Mouse (Mus musculus) neural tube, embryonic 14.5 days (tissue): Measurements from ENCODE around the gene Pgap2. TPM values are rescaled to one million over a fixed set of nuclear protein-coding genes. Genes with fewer than 3 reads are reported as not detected.

Experiments
- ATAC-seq: fragments of 200-750 bp; cut with Nextera tagmentation; 2 replicates; pipeline ENCODE4 v1.8.0; 2017; ENCODE audit warnings: low read depth, mild to moderate bottlenecking, moderate TSS enrichment, moderate library complexity
- H3K27ac ChIP-seq: fragments of 300-500 bp; sonication (generic); 2 replicates; pipeline ENCODE4 v1.5.1; 2014; ENCODE audit warnings: low read depth, mild to moderate bottlenecking, control low read depth, low read length, moderate library complexity, mixed read lengths
- H3K27me3 ChIP-seq: fragments of 300-500 bp; sonication (generic); 2 replicates; pipeline ENCODE4 v1.6.1; 2014; ENCODE audit warnings: low read length; ENCODE audit not compliant: control insufficient read depth, insufficient read depth
- H3K36me3 ChIP-seq: fragments of 300-500 bp; sonication (generic); 2 replicates; pipeline ENCODE4 v1.6.1; 2014; ENCODE audit warnings: low read length, mixed read lengths; ENCODE audit not compliant: control insufficient read depth, insufficient read depth
- H3K4me1 ChIP-seq: fragments of 300-500 bp; sonication (generic); 2 replicates; pipeline ENCODE4 v1.6.1; 2014; ENCODE audit warnings: low read length; ENCODE audit not compliant: control insufficient read depth, insufficient read depth
- H3K4me2 ChIP-seq: fragments of 300-500 bp; sonication (generic); 2 replicates; pipeline ENCODE4 v1.6.1; 2014; ENCODE audit warnings: mild to moderate bottlenecking, low read depth, low read length, control low read depth
- H3K4me3 ChIP-seq: fragments of 300-500 bp; sonication (generic); 2 replicates; pipeline ENCODE4 v1.5.1; 2014; ENCODE audit warnings: low read depth, low read length, control low read depth, mixed read lengths
- H3K9ac ChIP-seq: fragments of 300-500 bp; sonication (generic); replicated peaks from 2 replicates; pipeline ENCODE4 v1.6.1; 2014; ENCODE audit warnings: low read depth, mild to moderate bottlenecking, control low read depth, low read length, mixed read lengths
- H3K9me3 ChIP-seq: fragments of 300-500 bp; sonication (generic); 2 replicates; pipeline ENCODE4 v1.6.1; 2016; ENCODE audit warnings: low read length; ENCODE audit not compliant: control insufficient read depth
- WGBS: fragments of 180-500 bp; shearing (Covaris S2); extraction: QIAGEN DNeasy Blood & Tissue Kit; methylation state at CpG from one replicate; pipeline ENCODE4 v1.1.7; 2014; 5-methylcytosine and 5-hydroxymethylcytosine counted together
- polyA plus RNA-seq: library from polyadenylated mRNA; unstranded; fragments of >200 nt; fragmentation: Nextera tagmentation; extraction: Ambion mirVana; gene quantifications from 2 replicates; pipeline ENCODE4 v1.2.1, GENCODE M21; 2014

The Pgap2 gene
- polyA plus RNA-seq, 1 experiment from 2014 or later, result 57.4 TPM

DNA sequence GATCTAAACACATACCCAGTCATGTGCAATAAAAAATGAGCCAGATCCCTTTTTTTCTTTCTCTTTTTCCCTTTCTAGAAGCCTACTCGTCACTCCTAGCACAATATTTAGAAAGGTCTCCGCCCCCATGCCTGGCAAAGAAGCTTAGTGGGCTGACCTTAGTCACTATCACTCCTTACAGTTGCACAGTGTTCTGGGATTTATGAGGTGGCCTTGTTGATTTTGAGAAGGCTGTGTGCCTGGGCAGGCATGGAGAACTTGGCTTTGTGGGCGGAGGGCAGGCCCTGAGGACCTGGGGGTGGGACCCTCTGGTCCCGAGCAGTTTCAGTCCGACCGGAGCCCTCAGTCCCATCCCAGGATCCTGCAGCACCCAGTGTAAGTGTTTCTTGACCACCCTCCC lies 19.8 kb downstream of the Pgap2 start:
- Histone ChIP-seq H3K4me3 (no peak overlapping the region), H3K36me3 (no peaks in the 10 kb centered on the region), H3K9me3 (no peaks in the 10 kb centered on the region), H3K4me1 (no peaks in the 10 kb centered on the region), H3K27me3 (no peaks in the 10 kb centered on the region), H3K27ac (no peak overlapping the region), H3K4me2 (no peak overlapping the region), H3K9ac (no peak overlapping the region)
- ATAC-seq, result no peak
- 97% methylated on average over 6 of the region's 6 CpGs for WGBS

DNA sequence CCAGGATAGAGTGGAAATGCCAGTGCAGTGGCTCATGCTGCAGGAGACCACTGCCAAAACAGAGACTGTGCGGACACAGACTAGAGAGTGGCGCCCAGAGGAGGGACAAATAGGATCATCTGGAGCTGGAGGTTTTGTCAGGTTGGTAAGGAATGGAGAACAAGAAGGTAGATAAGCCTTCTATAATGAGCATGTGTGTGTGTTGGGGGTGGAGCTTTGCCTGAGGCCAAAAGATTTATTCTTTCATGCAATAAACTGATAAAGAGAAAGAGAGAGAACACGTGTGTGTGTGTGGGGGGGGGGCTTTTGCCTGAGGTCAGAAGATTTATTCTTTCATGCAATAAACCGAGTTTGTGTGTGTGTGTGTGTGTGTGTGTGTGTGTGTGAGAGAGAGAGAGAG lies 23.1 kb downstream of the Pgap2 start:
- no peak overlapping the region for H3K4me2 ChIP-seq
- 78% methylated on average over 4 of the region's 4 CpGs for WGBS

DNA sequence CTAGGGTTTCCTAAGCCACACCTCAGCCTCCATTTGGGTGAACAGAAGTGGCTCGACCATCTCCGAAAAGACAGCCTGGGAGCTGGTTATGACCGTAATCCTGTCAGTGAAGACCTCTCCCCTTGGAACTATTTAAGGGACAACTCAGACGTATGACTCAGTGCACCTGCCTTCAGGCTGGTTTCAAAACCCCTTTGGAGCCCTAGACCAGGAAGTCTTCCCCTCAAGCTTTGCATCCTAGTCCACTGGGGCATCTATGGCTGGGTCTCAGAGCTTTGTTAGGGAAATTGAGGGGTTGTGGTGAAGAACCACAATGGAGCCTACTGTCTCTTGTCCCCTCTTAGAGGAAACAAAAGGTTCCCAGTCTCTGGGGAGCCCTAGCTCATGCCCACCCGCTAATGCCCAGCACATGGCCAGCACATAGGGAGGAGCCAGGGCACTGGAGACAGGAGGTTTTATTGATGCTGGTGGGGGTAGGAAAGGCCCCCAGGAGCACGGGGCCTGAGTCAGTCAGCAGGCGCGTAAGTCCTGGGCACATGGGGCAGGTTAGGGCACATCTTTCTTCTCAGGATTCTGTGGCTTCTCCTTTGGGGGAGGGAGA lies 28.8 kb downstream of the Pgap2 start:
- no peak for ATAC-seq
- no peak overlapping the region for H3K27ac ChIP-seq
- no peaks in the 10 kb centered on the region for H3K9me3 ChIP-seq
- H3K36me3 ChIP-seq, result 0 out of 2 replicates have a peak, but pooled peaks cover 6% of the 10 kb centered on the region
- H3K9ac ChIP-seq, result no peak overlapping the region
- no peaks in the 10 kb centered on the region for H3K4me1 ChIP-seq
- 84% methylated on average over 8 of the region's 8 CpGs for WGBS
- no peak overlapping the region for H3K4me2 ChIP-seq
- no peaks in the 10 kb centered on the region for H3K27me3 ChIP-seq
- no peak overlapping the region for H3K4me3 ChIP-seq

More for the DNA sequence above, 23.1 kb downstream of the Pgap2 start:
- Histone ChIP-seq H3K9me3 (no peaks in the 10 kb centered on the region), H3K27ac (no peak overlapping the region), H3K4me1 (no peaks in the 10 kb centered on the region), H3K9ac (no peak overlapping the region), H3K36me3 (no peaks in the 10 kb centered on the region), H3K27me3 (no peaks in the 10 kb centered on the region), H3K4me3 (no peak overlapping the region)
- ATAC-seq, result no peak

DNA sequence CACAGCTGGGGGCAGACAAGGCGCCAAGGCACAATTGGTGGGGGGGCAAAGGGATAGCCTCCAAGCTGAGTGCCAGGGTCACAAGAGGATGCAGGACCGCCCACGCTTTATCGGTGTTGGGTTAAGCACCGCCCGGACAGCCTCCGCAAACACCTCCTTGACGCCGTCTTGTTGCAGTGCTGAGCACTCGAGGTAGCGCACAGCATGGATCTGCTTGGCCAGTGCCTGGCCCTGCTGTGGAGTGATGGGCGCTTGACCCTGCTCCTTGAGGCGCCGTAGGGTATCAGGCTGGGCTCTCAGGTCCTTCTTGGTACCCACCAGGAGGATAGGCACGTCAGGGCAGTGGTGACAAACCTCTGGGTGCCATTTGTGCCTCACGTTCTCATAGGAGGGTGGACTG lies 29.6 kb downstream of the Pgap2 start:
- 98% methylated on average over 16 of the region's 16 CpGs for WGBS
- H3K4me2 ChIP-seq, result no peak overlapping the region
- H3K4me3 ChIP-seq, result no peak overlapping the region
- no peak overlapping the region for H3K9ac ChIP-seq
- no peak overlapping the region; the same call in 1 of the 2 replicates for H3K27ac ChIP-seq
- no peaks in the 10 kb centered on the region for H3K9me3 ChIP-seq
- H3K4me1 ChIP-seq, result no peaks in the 10 kb centered on the region
- no peaks in the 10 kb centered on the region for H3K27me3 ChIP-seq
- H3K36me3 ChIP-seq, result 0 out of 2 replicates have a peak, but pooled peaks cover 6% of the 10 kb centered on the region
- ATAC-seq, result no peak

DNA sequence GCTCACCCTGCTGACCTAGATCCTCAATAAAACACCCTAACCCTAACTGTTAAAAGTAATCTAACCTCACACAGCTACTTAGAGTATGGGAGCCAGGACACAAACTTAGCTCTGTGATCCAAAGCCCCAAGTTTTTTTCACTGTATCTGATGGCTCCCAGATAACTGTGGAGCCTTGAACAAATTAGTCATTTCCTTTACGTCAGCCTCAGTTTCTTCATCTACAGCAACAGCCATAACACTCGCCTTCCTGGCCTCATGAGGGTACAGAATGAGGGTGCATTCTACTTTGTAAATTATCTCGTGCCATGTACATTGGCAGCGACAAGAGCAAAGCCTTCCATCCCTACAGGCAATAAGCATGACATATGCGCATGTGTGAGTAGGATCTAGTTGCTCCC lies 32.4 kb downstream of the Pgap2 start:
- no peak overlapping the region for H3K9ac ChIP-seq
- no peak for ATAC-seq
- H3K9me3 ChIP-seq, result no peaks in the 10 kb centered on the region
- no peaks in the 10 kb centered on the region for H3K4me1 ChIP-seq
- WGBS, result 93% methylated on average over 5 of the region's 5 CpGs
- H3K36me3 ChIP-seq, result 0 out of 2 replicates have a peak, but pooled peaks cover 6% of the 10 kb centered on the region
- no peak overlapping the region for H3K4me3 ChIP-seq
- H3K4me2 ChIP-seq, result no peak overlapping the region
- no peak overlapping the region for H3K27ac ChIP-seq
- H3K27me3 ChIP-seq, result no peaks in the 10 kb centered on the region

- no peak overlapping the region for H3K4me3 ChIP-seq
- ATAC-seq, result no peak
These were observed 32.9 kb downstream of the Pgap2 start for GRCm38 (mm10) chr7:102242917-102243316.

DNA sequence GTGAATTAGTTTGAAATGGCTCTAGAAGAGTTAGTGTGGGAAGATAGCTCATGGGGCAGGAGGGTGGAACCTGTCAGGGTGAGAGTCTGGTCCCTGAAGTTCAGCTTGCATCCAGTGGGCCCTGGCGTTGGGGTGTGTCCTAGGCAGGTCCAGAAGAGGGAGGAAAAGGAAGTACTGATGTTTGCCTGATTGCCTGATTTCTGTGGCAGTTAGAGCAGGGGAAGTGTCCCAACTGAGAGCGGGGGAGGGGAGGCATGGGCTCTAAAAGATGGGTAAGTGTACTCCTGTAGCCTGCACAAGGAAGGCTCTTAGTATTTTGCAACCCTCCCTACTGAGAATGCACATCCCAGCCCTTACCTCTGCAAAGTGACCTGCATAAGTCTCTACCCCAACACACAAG lies 33.9 kb downstream of the Pgap2 start:
- no peak for ATAC-seq
- H3K36me3 ChIP-seq, result 0 out of 2 replicates have a peak, but pooled peaks cover 6% of the 10 kb centered on the region
- H3K4me3 ChIP-seq, result no peak overlapping the region
- H3K4me1 ChIP-seq, result 0 out of 2 replicates have a peak, but pooled peaks cover 4% of the 10 kb centered on the region
- no peak overlapping the region for H3K27ac ChIP-seq
- H3K9me3 ChIP-seq, result no peaks in the 10 kb centered on the region
- 85% methylated on average over 2 of the region's 2 CpGs for WGBS
- H3K9ac ChIP-seq, result no peak overlapping the region
- H3K27me3 ChIP-seq, result no peaks in the 10 kb centered on the region
- no peak overlapping the region for H3K4me2 ChIP-seq

More at GRCm38 (mm10) chr7:102242917-102243316, 32.9 kb downstream of the Pgap2 start:
- H3K9ac ChIP-seq, result no peak overlapping the region
- H3K9me3 ChIP-seq, result no peaks in the 10 kb centered on the region
- no peak overlapping the region for H3K4me2 ChIP-seq
- H3K36me3 ChIP-seq, result 0 out of 2 replicates have a peak, but pooled peaks cover 6% of the 10 kb centered on the region
- H3K4me1 ChIP-seq, result no peaks in the 10 kb centered on the region
- H3K27me3 ChIP-seq, result no peaks in the 10 kb centered on the region
- no peak overlapping the region for H3K27ac ChIP-seq
- WGBS, result 90% methylated on average over 3 of the region's 3 CpGs

DNA sequence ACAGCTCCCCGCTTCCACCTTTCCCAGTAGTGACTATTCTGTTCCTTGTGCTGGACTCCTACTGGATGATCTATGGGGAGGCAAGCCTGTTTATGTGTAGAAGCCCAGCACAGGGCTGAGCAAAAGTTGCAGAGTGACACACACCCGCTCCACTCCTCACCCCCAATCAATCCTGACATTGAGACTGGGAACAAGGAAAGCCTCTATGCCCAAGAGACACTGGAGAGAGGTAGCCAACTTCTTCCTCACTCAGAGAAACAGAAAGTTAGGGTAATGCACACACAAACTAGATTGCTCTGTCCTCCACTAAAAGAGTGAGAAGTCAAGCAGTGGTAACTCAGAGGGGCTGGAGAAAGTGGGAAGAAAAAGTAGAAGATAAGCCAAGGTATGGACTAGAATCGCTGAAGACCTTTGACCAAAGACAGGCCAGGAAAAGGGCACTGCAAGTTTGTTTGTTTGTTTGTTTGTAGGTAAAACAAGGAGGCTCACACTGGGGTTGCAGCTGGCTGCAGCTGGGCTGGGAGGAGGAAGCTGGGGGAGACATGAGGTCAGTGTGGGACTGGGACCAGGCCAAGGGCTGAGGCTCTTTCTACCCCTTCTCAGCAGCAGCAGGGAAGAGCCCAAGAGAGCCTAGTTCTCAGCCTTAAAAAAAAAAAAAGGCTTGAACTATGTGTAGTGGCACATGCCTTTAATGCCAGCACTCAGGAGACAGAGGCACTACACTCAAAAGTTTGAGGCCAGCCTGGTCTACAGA lies 35.0 kb downstream of the Pgap2 start:
- Histone ChIP-seq H3K36me3 (0 out of 2 replicates have a peak, but pooled peaks cover 3% of the 10 kb centered on the region), H3K4me1 (0 out of 2 replicates have a peak, but pooled peaks cover 6% of the 10 kb centered on the region), H3K9ac (no peak overlapping the region), H3K27me3 (no peaks in the 10 kb centered on the region), H3K4me2 (no peak overlapping the region), H3K4me3 (no peak overlapping the region), H3K9me3 (no peaks in the 10 kb centered on the region), H3K27ac (no peak overlapping the region)
- no peak for ATAC-seq
- WGBS, result 88% methylated on average over 3 of the region's 3 CpGs

DNA sequence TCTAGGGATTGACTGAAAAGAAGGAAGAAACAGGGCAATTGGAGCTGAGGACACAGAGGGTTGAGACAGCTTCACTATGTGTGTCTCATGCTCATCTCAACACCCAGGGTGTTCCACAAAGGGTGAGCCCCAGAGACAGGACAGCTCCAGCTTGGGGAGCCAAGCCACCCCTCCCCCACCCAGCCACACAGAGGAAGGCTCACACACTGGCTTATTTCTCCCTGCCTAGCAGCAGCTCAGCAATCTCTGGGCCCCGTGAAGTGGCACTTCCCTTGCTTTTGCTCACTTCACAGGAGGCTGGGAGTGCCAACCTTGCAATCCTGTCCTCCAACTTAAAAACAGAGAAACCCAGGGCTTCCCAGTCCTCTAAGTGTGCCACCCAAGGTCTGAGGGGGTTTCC lies 35.8 kb downstream of the Pgap2 start:
- no peak overlapping the region for H3K4me2 ChIP-seq
- H3K27me3 ChIP-seq, result no peaks in the 10 kb centered on the region
- 18% methylated on average over 1 of the region's 1 CpGs for WGBS
- H3K9ac ChIP-seq, result no peak overlapping the region
- no peak for ATAC-seq
- H3K27ac ChIP-seq, result no peak overlapping the region
- H3K36me3 ChIP-seq, result no peaks in the 10 kb centered on the region
- no peaks in the 10 kb centered on the region for H3K9me3 ChIP-seq
- no peak overlapping the region for H3K4me3 ChIP-seq
- 0 out of 2 replicates have a peak, but pooled peaks cover 6% of the 10 kb centered on the region for H3K4me1 ChIP-seq
